Mouse (Mus musculus) kidney, adult 2 months (tissue): ENCODE results near the gene Dgki.

Experiments used
- CTCF ChIP-seq: fragments of 200-500 bp; conservative IDR thresholded peaks from 2 replicates; pipeline ENCODE4 v1.5.1; 2011; ENCODE audit warnings: low read depth, mild to moderate bottlenecking, control low read depth, low read length, moderate library complexity, mixed read lengths; ENCODE audit not compliant: insufficient read depth, insufficient read length
- POLR2A ChIP-seq: fragments of 200-500 bp; IDR thresholded peaks from one replicate; pipeline ENCODE4 v1.6.1; 2011; ENCODE audit warnings: low read depth, low read length, control low read depth

- TF ChIP-seq CTCF (no peak), POLR2A (no peak)
Observed at GRCm38 (mm10) chr6:37064214-37064830, 235.7 kb downstream of the Dgki start.
